Mouse (Mus musculus) kidney, adult 2 months (tissue): Measurements from ENCODE around the gene Rnf128.
"Not testable (repeated sequence)": the region's sequence is repeated elsewhere in the genome, so short reads cannot be mapped to it uniquely, and the experiment has no call there.

Experiments
- CTCF ChIP-seq: fragments of 200-500 bp; conservative IDR thresholded peaks from 2 replicates; pipeline ENCODE4 v1.5.1; 2011; ENCODE audit warnings: low read depth, mild to moderate bottlenecking, control low read depth, low read length, moderate library complexity, mixed read lengths; ENCODE audit not compliant: insufficient read depth, insufficient read length
- POLR2A ChIP-seq: fragments of 200-500 bp; IDR thresholded peaks from one replicate; pipeline ENCODE4 v1.6.1; 2011; ENCODE audit warnings: low read depth, low read length, control low read depth

DNA sequence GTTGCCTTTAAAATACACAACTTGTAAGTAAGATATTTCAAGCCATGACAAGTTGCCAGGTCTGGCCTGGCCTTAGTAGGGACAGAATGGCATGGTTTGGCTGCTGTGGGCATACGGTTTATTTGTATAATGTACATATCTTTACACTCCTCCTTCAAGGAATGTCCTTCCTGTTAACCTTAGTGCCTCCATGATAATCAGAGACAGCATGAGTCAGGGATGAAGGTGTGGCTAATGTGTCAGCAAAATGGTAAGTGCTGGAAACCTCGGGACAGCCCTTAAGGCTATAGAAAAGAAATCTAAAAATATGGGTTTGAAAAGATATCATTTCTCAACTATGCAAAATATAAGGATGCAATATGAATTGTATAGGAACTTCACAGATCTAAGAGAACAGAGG, 23.6 kb downstream of the Rnf128 start:
- TF ChIP-seq CTCF, POLR2A: not testable (repeated sequence)
